Mouse (Mus musculus): ENCODE measurements at regions not wholly inside any gene's neighbourhood (a gene's known extent, or its start where the extent isn't known, plus 50 kb on each side); places are given as distances from the start of the nearest gene placed in this dataset.

- Histone ChIP-seq H3K9ac (no peak overlapping the region), H3K4me3 (no peak overlapping the region), H3K4me1 (replicated peaks) (no peaks in the 10 kb centered on the region), H3K36me3 (no peaks in the 10 kb centered on the region), H3K27ac (replicated peaks) (no peak overlapping the region), H3K9me3 (no peaks in the 10 kb centered on the region), H3K4me2 (no peak overlapping the region), H3K27me3 (peaks cover 19% of the 10 kb centered on the region)
- ATAC-seq (ENCODE audit: low read depth): no peak
- WGBS: 85% methylated on average over 11 of the region's 11 CpGs
Observed at GRCm38 (mm10) chr6:100176914-100177560, 110.2 kb downstream of the Rybp start.

- ATAC-seq (ENCODE audit: low read depth): no peak
- Histone ChIP-seq H3K9ac (peak overlapping the region; percentile 50; the same call in 1 of the 2 replicates), H3K4me1 (replicated peaks) (peaks cover 23% of the 10 kb centered on the region), H3K4me3 (no peak overlapping the region), H3K36me3 (no peaks in the 10 kb centered on the region), H3K27me3 (peaks cover 43% of the 10 kb centered on the region), H3K4me2 (peak overlapping the region; percentile 37), H3K9me3 (no peaks in the 10 kb centered on the region), H3K27ac (replicated peaks) (no peak overlapping the region)
- 7% methylated on average over 22 of the region's 22 CpGs for WGBS
Observed at GRCm38 (mm10) chr6:100170711-100171348, 116.5 kb downstream of the Rybp start.

GRCm38 (mm10) chr6:100167321-100167720, 120.0 kb downstream of the Rybp start:
- peaks cover 44% of the 10 kb centered on the region for H3K4me1 ChIP-seq (replicated peaks)
- 39% methylated on average over 5 of the region's 5 CpGs for WGBS
- no peak overlapping the region for H3K4me2 ChIP-seq
- no peaks in the 10 kb centered on the region for H3K36me3 ChIP-seq
- no peak overlapping the region for H3K9ac ChIP-seq
- ATAC-seq (ENCODE audit: low read depth): no peak
- H3K27me3 ChIP-seq: peaks cover 45% of the 10 kb centered on the region
- H3K27ac ChIP-seq (replicated peaks): no peak overlapping the region
- H3K4me3 ChIP-seq: no peak overlapping the region
- H3K9me3 ChIP-seq: no peaks in the 10 kb centered on the region

GRCm38 (mm10) chr6:100165746-100166145, 121.5 kb downstream of the Rybp start:
- Histone ChIP-seq H3K9me3 (no peaks in the 10 kb centered on the region), H3K4me1 (replicated peaks) (peaks cover 43% of the 10 kb centered on the region), H3K36me3 (no peaks in the 10 kb centered on the region), H3K27me3 (peaks cover 46% of the 10 kb centered on the region), H3K4me2 (no peak overlapping the region), H3K4me3 (no peak overlapping the region), H3K27ac (replicated peaks) (no peak overlapping the region), H3K9ac (no peak overlapping the region)
- ATAC-seq (ENCODE audit: low read depth): no peak
- WGBS: 83% methylated on average over 3 of the region's 3 CpGs

- ATAC-seq (ENCODE audit: low read depth): no peak
- Histone ChIP-seq H3K27ac (replicated peaks) (no peak overlapping the region), H3K4me1 (replicated peaks) (peaks cover 43% of the 10 kb centered on the region), H3K9me3 (no peaks in the 10 kb centered on the region), H3K4me3 (no peak overlapping the region), H3K4me2 (no peak overlapping the region), H3K27me3 (peaks cover 39% of the 10 kb centered on the region), H3K36me3 (no peaks in the 10 kb centered on the region), H3K9ac (no peak overlapping the region)
- WGBS: 46% methylated on average over 4 of the region's 4 CpGs
Observed at GRCm38 (mm10) chr6:100164162-100164561, 123.1 kb downstream of the Rybp start.

- WGBS: 41% methylated on average over 5 of the region's 5 CpGs
- no peak for ATAC-seq (ENCODE audit: low read depth)
- Histone ChIP-seq H3K9ac (no peak overlapping the region), H3K27ac (replicated peaks) (peak overlapping the region; percentile 11; the same call in 1 of the 2 replicates), H3K4me3 (no peak overlapping the region), H3K36me3 (no peaks in the 10 kb centered on the region), H3K4me1 (replicated peaks) (peaks cover 46% of the 10 kb centered on the region), H3K4me2 (peak overlapping the region; percentile 42; the same call in 1 of the 2 replicates), H3K9me3 (no peaks in the 10 kb centered on the region), H3K27me3 (peaks cover 41% of the 10 kb centered on the region)
Observed at GRCm38 (mm10) chr6:100163814-100164130, 123.5 kb downstream of the Rybp start.

- no peaks in the 10 kb centered on the region for H3K36me3 ChIP-seq
- peaks cover 47% of the 10 kb centered on the region for H3K4me1 ChIP-seq (replicated peaks)
- peak overlapping the region; percentile 45 for H3K9ac ChIP-seq
- H3K9me3 ChIP-seq: no peaks in the 10 kb centered on the region
- peak; percentile 88 for ATAC-seq (ENCODE audit: low read depth)
- peaks cover 47% of the 10 kb centered on the region for H3K27me3 ChIP-seq
- H3K4me2 ChIP-seq: peak overlapping the region; percentile 42
- peak overlapping the region; percentile 11; the same call in 1 of the 2 replicates for H3K27ac ChIP-seq (replicated peaks)
- 0 out of 2 replicates have a peak overlapping the region, but pooled peaks have one; percentile 10 for H3K4me3 ChIP-seq
- WGBS: 12% methylated on average over 17 of the region's 17 CpGs
Observed at GRCm38 (mm10) chr6:100162961-100163813, 124.1 kb downstream of the Rybp start.

GRCm38 (mm10) chr6:100160670-100161069, 126.6 kb downstream of the Rybp start:
- H3K9ac ChIP-seq: no peak overlapping the region
- H3K9me3 ChIP-seq: no peaks in the 10 kb centered on the region
- 38% methylated on average over 8 of the region's 8 CpGs for WGBS
- H3K36me3 ChIP-seq: no peaks in the 10 kb centered on the region
- no peak for ATAC-seq (ENCODE audit: low read depth)
- H3K27me3 ChIP-seq: peaks cover 49% of the 10 kb centered on the region
- no peak overlapping the region for H3K4me2 ChIP-seq
- H3K27ac ChIP-seq (replicated peaks): no peak overlapping the region
- H3K4me1 ChIP-seq (replicated peaks): peaks cover 62% of the 10 kb centered on the region
- H3K4me3 ChIP-seq: no peak overlapping the region

GRCm38 (mm10) chr6:100159817-100160216, 127.5 kb downstream of the Rybp start:
- no peak for ATAC-seq (ENCODE audit: low read depth)
- Histone ChIP-seq H3K9ac (no peak overlapping the region), H3K27me3 (peaks cover 56% of the 10 kb centered on the region), H3K4me1 (replicated peaks) (peaks cover 70% of the 10 kb centered on the region), H3K4me3 (no peak overlapping the region), H3K36me3 (no peaks in the 10 kb centered on the region), H3K9me3 (no peaks in the 10 kb centered on the region), H3K27ac (replicated peaks) (no peak overlapping the region), H3K4me2 (no peak overlapping the region)
- WGBS: 85% methylated on average over 4 of the region's 4 CpGs

GRCm38 (mm10) chr6:100159246-100159645, 128.0 kb downstream of the Rybp start:
- Histone ChIP-seq H3K27me3 (peaks cover 56% of the 10 kb centered on the region), H3K9me3 (no peaks in the 10 kb centered on the region), H3K4me1 (replicated peaks) (peaks cover 68% of the 10 kb centered on the region), H3K9ac (no peak overlapping the region), H3K4me3 (no peak overlapping the region), H3K27ac (replicated peaks) (no peak overlapping the region), H3K36me3 (no peaks in the 10 kb centered on the region), H3K4me2 (no peak overlapping the region)
- WGBS: 50% methylated on average over 1 of the region's 1 CpGs
- no peak for ATAC-seq (ENCODE audit: low read depth)

- 28% methylated on average over 7 of the region's 7 CpGs for WGBS
- peak; percentile 55 for ATAC-seq (ENCODE audit: low read depth)
- no peaks in the 10 kb centered on the region for H3K36me3 ChIP-seq
- H3K4me1 ChIP-seq (replicated peaks): peaks cover 49% of the 10 kb centered on the region
- H3K4me3 ChIP-seq: no peak overlapping the region
- 0 out of 2 replicates have a peak overlapping the region, but pooled peaks have one; percentile 18 for H3K27ac ChIP-seq (replicated peaks)
- no peaks in the 10 kb centered on the region for H3K9me3 ChIP-seq
- H3K9ac ChIP-seq: no peak overlapping the region
- no peak overlapping the region for H3K4me2 ChIP-seq
- peaks cover 64% of the 10 kb centered on the region for H3K27me3 ChIP-seq
Observed at GRCm38 (mm10) chr6:100157288-100157687, 130.0 kb downstream of the Rybp start.

- 58% methylated on average over 4 of the region's 4 CpGs for WGBS
- Histone ChIP-seq H3K4me1 (replicated peaks) (peaks cover 43% of the 10 kb centered on the region), H3K27me3 (peaks cover 63% of the 10 kb centered on the region), H3K9ac (no peak overlapping the region), H3K27ac (replicated peaks) (peak overlapping the region; percentile 61), H3K9me3 (no peaks in the 10 kb centered on the region), H3K4me2 (peak overlapping the region; percentile 25; the same call in 1 of the 2 replicates), H3K4me3 (no peak overlapping the region), H3K36me3 (no peaks in the 10 kb centered on the region)
- peak; percentile 44 for ATAC-seq (ENCODE audit: low read depth)
Observed at GRCm38 (mm10) chr6:100156163-100156562, 131.1 kb downstream of the Rybp start.

All from neural tube, embryonic 13.5 days (tissue).